Mouse (Mus musculus): Measurements from ENCODE around the gene Il21r. TPM values are rescaled to one million over a fixed set of nuclear protein-coding genes. Genes with fewer than 3 reads are reported as not detected.

Il21r gene
- polyA plus RNA-seq (2015; fragmentation: Nextera tagmentation; extraction: Ambion mirVana) = 0.61 and 0.92 TPM in 2 replicates

DNA sequence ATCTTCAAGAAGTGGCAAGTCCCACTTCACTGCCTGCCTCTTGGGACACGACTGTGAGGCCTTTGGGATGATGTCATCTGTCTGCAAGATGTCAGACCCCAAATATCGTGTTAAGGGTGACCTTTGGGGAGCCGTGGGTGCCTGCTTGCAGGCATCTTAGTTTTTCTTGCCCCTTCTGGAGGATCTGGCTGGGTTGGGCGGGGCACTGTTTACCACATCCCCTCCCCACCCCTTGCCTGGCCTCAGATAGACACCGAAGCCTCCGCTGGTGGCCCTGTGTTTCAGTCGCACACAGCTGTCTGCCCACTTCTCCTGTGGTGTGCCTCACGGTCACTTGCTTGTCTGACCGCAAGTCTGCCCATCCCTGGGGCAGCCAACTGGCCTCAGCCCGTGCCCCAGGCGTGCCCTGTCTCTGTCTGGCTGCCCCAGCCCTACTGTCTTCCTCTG, at the start of gene Il21r:
Il21r (plus strand) TSS at position 245 of the 447 bp plus-strand sequence.
- 68% methylated on average over 11 of the region's 11 CpGs for WGBS
- H3K36me3 ChIP-seq = no peaks in the 10 kb centered on the region
- H3K4me3 ChIP-seq = no peak within 1 kb of the TSS
- no peak within 1 kb of the TSS for H3K27ac ChIP-seq
- H3K4me1 ChIP-seq = no peaks in the 10 kb centered on the region
- no peak for ATAC-seq (ENCODE audit: insufficient number of reproducible peaks, low FRiP score, low TSS enrichment, low read depth)
- no peaks in the 10 kb centered on the region for H3K9me3 ChIP-seq
- no peak within 1 kb of the TSS for H3K4me2 ChIP-seq
- H3K27me3 ChIP-seq = no peaks in the 10 kb centered on the region
- H3K9ac ChIP-seq = no peak within 1 kb of the TSS

GRCm38 (mm10) chr7:125553653-125554428, 49.4 kb upstream of the Il21r start:
- no peak overlapping the region for H3K27ac ChIP-seq
- H3K4me3 ChIP-seq = no peak overlapping the region
- no peak overlapping the region for H3K4me2 ChIP-seq
- no peak overlapping the region for H3K9ac ChIP-seq
- no peaks in the 10 kb centered on the region for H3K27me3 ChIP-seq
- H3K36me3 ChIP-seq = no peaks in the 10 kb centered on the region
- peaks cover 22% of the 10 kb centered on the region; the same call in 1 of the 2 replicates for H3K4me1 ChIP-seq
- no peak for ATAC-seq (ENCODE audit: insufficient number of reproducible peaks, low FRiP score, low TSS enrichment, low read depth)
- WGBS = 84% methylated on average over 13 of the region's 13 CpGs
- no peaks in the 10 kb centered on the region for H3K9me3 ChIP-seq

DNA sequence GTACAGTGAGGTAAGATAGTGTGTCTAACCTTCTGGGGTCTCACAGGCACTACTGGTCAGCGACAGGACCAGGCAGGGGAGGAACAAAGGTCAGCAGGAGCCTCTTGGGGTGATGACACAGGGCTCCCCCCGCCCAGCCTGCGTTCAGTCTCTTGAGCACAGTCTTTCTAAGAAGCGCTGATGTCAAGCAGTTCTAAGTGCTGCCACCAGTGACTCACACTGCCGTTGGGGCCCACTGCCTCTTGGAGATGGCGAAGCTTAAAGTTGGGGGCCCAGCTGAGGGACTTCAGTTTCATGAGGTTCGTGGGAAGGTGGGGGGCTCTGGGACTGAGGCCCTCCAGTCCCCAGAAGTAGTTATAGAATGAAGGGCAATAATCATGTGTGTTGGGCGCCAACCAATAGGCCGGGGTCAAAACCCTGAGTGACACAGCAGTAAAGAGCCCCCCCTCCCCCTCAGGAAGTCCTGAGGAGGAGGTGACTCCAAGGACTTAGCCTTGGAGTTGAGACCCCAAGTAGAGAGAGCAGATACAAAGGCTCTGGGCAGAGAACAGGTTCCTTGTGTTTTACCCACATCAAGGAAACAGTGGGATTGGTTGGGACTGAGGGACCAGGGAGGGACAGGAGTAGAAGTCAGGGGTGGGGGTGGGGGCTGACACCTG, 48.6 kb upstream of the Il21r start:
- no peaks in the 10 kb centered on the region for H3K27me3 ChIP-seq
- no peak overlapping the region for H3K4me2 ChIP-seq
- H3K36me3 ChIP-seq = no peaks in the 10 kb centered on the region
- H3K9me3 ChIP-seq = no peaks in the 10 kb centered on the region
- H3K9ac ChIP-seq = no peak overlapping the region
- 87% methylated on average over 9 of the region's 9 CpGs for WGBS
- H3K4me1 ChIP-seq = peaks cover 22% of the 10 kb centered on the region; the same call in 1 of the 2 replicates
- ATAC-seq (ENCODE audit: insufficient number of reproducible peaks, low FRiP score, low TSS enrichment, low read depth) = no peak
- no peak overlapping the region for H3K27ac ChIP-seq
- H3K4me3 ChIP-seq = no peak overlapping the region

GRCm38 (mm10) chr7:125555351-125555872, 47.8 kb upstream of the Il21r start:
- Histone ChIP-seq H3K4me2 (no peak overlapping the region), H3K4me3 (no peak overlapping the region), H3K9me3 (no peaks in the 10 kb centered on the region), H3K27me3 (no peaks in the 10 kb centered on the region), H3K4me1 (peaks cover 28% of the 10 kb centered on the region; the same call in 1 of the 2 replicates), H3K27ac (no peak overlapping the region), H3K36me3 (no peaks in the 10 kb centered on the region), H3K9ac (no peak overlapping the region)
- ATAC-seq (ENCODE audit: insufficient number of reproducible peaks, low FRiP score, low TSS enrichment, low read depth) = no peak
- 77% methylated on average over 7 of the region's 7 CpGs for WGBS

DNA sequence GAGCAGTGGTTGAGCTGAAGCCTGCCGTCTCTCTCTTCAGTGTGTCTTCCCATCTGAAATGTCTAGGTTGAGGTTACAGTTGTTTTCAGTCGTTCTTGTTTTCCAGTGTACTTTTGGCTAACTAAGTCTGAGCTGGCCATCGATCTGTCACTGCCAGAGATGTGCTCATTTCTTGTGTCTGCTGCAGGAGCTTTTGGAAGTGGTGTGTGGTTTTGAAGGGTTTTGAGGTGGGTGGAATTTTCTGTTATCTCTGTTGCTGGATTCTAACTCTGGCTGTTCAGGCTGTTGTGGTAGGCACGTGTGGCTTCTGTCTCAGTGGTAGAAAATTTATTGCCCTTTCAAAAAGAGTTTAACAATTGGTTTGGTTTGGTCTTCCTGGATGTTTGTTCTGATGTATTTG, 47.1 kb upstream of the Il21r start:
- Histone ChIP-seq H3K9me3 (no peaks in the 10 kb centered on the region), H3K9ac (no peak overlapping the region), H3K36me3 (no peaks in the 10 kb centered on the region), H3K4me2 (no peak overlapping the region), H3K27ac (no peak overlapping the region), H3K27me3 (no peaks in the 10 kb centered on the region), H3K4me3 (no peak overlapping the region), H3K4me1 (peaks cover 34% of the 10 kb centered on the region)
- whole genome bisulfite sequencing = 75% methylated on average over 4 of the region's 4 CpGs
- ATAC-seq (ENCODE audit: insufficient number of reproducible peaks, low FRiP score, low TSS enrichment, low read depth) = no peak

DNA sequence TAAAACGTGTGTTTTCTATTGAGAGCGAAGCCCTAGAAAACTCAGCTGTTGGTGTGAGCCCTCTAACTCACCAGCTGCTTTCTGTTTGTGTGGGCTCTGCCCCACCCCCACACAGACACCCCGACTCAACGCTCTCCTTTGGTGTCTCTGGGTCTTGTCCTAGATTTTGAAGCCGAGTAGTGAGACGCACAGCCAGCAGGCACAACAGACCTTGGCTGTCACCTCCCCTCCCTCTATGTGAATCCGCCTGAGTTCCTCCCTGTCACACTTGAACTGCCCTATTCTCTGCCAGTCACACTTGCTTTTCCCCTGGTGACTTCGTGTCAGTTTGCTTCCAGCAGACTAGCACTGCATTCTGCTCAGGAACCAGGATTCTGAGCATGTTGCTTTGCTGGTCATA, 46.4 kb upstream of the Il21r start:
- WGBS = 60% methylated on average over 8 of the region's 8 CpGs
- peaks cover 34% of the 10 kb centered on the region for H3K4me1 ChIP-seq

DNA sequence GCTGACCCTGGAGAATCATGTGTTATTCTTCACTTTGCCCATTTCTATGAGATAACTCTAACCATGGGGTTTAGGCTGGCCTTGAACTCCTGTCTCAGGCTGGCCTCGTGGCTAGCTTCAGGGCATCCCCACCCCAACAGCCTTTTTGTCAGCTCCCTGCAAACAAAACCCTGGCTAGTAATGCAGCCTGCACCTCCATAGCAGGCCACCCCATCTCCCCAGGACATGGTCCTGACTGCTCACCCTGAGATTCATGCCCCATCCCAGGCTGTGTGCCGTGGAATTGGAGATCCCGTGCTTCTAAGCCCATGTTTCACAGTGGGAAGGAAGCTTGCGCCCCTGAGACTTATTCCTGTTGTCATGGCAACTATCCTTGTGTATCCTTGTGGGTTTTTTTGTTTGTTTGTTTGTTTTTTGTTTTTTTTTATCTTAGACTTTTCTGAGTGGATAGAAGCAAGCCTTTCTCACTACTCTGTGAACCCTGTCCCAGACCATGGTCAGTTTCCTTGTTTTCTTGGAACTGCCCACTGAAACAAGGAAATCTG, 44.8 kb upstream of the Il21r start:
- Histone ChIP-seq H3K27ac (no peak overlapping the region), H3K9ac (no peak overlapping the region), H3K4me2 (no peak overlapping the region), H3K36me3 (no peaks in the 10 kb centered on the region), H3K4me1 (peaks cover 28% of the 10 kb centered on the region), H3K27me3 (no peaks in the 10 kb centered on the region), H3K9me3 (no peaks in the 10 kb centered on the region), H3K4me3 (no peak overlapping the region)
- 65% methylated on average over 4 of the region's 4 CpGs for WGBS
- ATAC-seq (ENCODE audit: insufficient number of reproducible peaks, low FRiP score, low TSS enrichment, low read depth) = no peak

More for the DNA sequence above, 46.4 kb upstream of the Il21r start:
- no peak overlapping the region for H3K4me3 ChIP-seq
- no peak overlapping the region for H3K27ac ChIP-seq
- no peaks in the 10 kb centered on the region for H3K36me3 ChIP-seq
- H3K27me3 ChIP-seq = no peaks in the 10 kb centered on the region
- ATAC-seq (ENCODE audit: insufficient number of reproducible peaks, low FRiP score, low TSS enrichment, low read depth) = no peak
- H3K9me3 ChIP-seq = no peaks in the 10 kb centered on the region
- no peak overlapping the region for H3K4me2 ChIP-seq
- H3K9ac ChIP-seq = no peak overlapping the region

GRCm38 (mm10) chr7:125558997-125559396, 44.2 kb upstream of the Il21r start:
- WGBS = 67% methylated on average over 5 of the region's 5 CpGs
- no peak overlapping the region for H3K4me3 ChIP-seq
- H3K27ac ChIP-seq = no peak overlapping the region

DNA sequence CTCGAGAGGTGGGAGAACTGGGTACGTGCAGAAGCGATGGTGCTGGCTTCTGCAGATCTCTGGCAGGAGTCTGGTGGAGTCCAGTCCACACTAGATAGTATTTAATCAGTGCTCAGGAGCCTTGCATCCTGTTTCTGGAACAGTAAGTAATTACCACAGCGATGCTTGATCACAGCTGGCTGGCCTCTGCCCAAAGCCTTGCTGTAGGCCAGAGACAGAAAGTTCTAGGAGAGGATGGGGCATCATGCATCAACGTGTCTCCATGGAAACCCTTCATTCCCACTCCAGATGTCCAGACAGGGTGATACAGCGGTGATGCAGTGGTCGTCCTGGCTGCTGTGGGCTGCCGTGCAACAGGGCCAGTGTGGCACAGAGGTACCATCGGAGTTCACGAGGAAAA, 43.7 kb upstream of the Il21r start:
- Histone ChIP-seq H3K9me3 (no peaks in the 10 kb centered on the region), H3K27ac (no peak overlapping the region), H3K9ac (no peak overlapping the region), H3K4me3 (no peak overlapping the region), H3K27me3 (no peaks in the 10 kb centered on the region), H3K4me2 (no peak overlapping the region), H3K36me3 (no peaks in the 10 kb centered on the region), H3K4me1 (peaks cover 25% of the 10 kb centered on the region)
- 70% methylated on average over 10 of the region's 10 CpGs for WGBS
- no peak for ATAC-seq (ENCODE audit: insufficient number of reproducible peaks, low FRiP score, low TSS enrichment, low read depth)

More at GRCm38 (mm10) chr7:125558997-125559396, 44.2 kb upstream of the Il21r start:
- no peak for ATAC-seq (ENCODE audit: insufficient number of reproducible peaks, low FRiP score, low TSS enrichment, low read depth)
- Histone ChIP-seq H3K9ac (no peak overlapping the region), H3K27me3 (no peaks in the 10 kb centered on the region), H3K36me3 (no peaks in the 10 kb centered on the region), H3K4me1 (peaks cover 28% of the 10 kb centered on the region), H3K4me2 (no peak overlapping the region), H3K9me3 (no peaks in the 10 kb centered on the region)

DNA sequence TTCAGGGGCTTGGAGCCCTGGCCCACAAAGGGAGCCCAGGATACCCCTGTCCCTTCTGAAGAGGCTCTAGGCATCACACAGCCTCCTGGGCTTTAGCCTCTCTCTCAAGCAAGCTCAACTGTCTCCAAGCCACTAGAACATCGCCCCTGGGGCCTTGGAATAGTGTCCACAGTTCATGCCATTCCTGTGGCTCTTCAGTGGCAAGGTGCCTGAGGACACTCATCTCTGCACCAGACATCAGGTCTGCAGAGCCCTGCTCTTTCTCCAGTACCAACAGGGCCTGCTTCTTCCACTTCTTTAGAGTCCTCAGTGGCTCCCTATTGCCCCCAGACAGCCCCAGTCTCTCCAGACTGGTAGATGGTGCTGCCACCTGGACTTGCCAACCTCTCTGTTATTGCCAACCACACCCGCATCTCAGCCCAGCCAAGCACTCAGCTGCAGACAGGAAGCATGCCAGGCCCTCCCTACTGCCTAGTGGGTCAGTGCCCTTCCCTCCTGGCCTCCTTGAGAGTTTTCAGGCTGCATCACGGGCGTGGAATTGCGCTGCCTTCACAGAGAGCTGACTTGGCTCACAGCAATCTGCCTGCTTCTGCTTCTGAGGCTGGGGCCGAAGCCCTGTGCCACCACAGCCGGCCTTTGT, 43.0 kb upstream of the Il21r start:
- H3K27ac ChIP-seq = peak overlapping the region; percentile 33
- peaks cover 24% of the 10 kb centered on the region for H3K4me1 ChIP-seq
- 78% methylated on average over 7 of the region's 7 CpGs for WGBS
- H3K9ac ChIP-seq = no peak overlapping the region
- no peak for ATAC-seq (ENCODE audit: insufficient number of reproducible peaks, low FRiP score, low TSS enrichment, low read depth)
- H3K36me3 ChIP-seq = no peaks in the 10 kb centered on the region
- no peak overlapping the region for H3K4me2 ChIP-seq
- H3K27me3 ChIP-seq = no peaks in the 10 kb centered on the region
- no peaks in the 10 kb centered on the region for H3K9me3 ChIP-seq
- no peak overlapping the region for H3K4me3 ChIP-seq

DNA sequence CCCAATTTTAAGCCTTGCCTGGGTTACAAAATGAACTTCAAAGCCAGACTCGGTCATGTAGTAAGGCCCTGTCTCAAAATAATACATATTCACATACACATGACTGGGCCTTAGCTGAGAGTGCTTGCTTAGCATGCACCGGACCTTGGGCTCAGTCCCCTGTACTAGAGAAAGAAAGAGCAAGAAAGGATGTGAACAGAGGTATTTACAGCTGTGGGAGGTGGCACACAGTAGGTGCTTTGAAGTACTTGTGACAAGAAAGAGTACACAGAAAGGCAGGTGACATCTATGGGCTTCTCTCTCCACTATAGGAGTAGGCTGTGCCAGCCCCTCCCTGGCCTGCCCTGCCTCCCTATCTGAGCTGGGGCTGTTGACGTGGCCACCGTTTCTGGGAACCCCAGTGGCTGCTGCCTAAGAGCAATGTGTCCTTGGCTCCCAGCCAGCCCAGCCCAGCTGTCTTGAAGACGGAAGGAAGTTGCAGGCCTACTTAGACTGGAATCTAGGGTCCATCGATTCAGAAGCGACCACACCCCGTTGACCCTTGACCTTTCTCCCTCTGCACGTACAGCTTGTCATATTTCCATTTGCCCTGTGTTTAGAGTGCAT, 42.0 kb upstream of the Il21r start:
- Histone ChIP-seq H3K9ac (no peak overlapping the region), H3K4me1 (peaks cover 24% of the 10 kb centered on the region), H3K4me2 (no peak overlapping the region), H3K36me3 (no peaks in the 10 kb centered on the region), H3K27me3 (no peaks in the 10 kb centered on the region), H3K27ac (no peak overlapping the region; the same call in 1 of the 2 replicates), H3K4me3 (no peak overlapping the region), H3K9me3 (no peaks in the 10 kb centered on the region)
- WGBS = 51% methylated on average over 9 of the region's 9 CpGs
- ATAC-seq (ENCODE audit: insufficient number of reproducible peaks, low FRiP score, low TSS enrichment, low read depth) = no peak

Data from limb, embryonic 15.5 days (tissue).